Mouse (Mus musculus) retina, embryonic 14.5 days (tissue): ENCODE measurements at regions not wholly inside any gene's neighbourhood (a gene's known extent, or its start where the extent isn't known, plus 50 kb on each side); places are given as distances from the start of the nearest gene placed in this dataset.
"Not testable (repeated sequence)": the region's sequence is repeated elsewhere in the genome, so short reads cannot be mapped to it uniquely, and the experiment has no call there.

Experiments
- DNase-seq: peaks from one replicate; pipeline ENCODE4 v3.0.0-alpha.2; 2015; ENCODE audit warnings: low spot score

GRCm38 (mm10) chr15:87818566-87818965 is 274.5 kb downstream of the Fam19a5 start:
- no peak for DNase-seq

DNA sequence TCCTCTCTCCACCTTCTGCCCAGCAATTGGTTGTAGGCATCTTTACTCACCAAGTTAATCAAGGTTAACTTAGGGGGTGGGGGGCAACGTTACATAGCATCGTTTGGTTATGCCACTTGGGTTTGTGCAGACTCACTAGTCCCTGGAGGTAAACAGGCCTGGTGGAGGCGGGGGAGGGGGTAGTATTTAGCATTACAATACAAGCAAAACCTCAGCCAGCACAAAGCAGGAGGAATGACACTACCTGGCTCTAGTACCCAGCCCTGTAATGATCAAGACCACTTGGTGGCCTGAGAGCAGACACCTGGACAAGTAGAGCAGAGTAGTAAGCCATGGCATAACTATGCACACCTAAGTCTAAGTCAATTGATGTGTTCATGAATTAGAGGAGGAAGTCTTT is 298.0 kb downstream of the Fam19a5 start:
- no peak for DNase-seq

GRCm38 (mm10) chr15:87859069-87859468 is 315.0 kb downstream of the Fam19a5 start:
- DNase-seq: no peak

DNA sequence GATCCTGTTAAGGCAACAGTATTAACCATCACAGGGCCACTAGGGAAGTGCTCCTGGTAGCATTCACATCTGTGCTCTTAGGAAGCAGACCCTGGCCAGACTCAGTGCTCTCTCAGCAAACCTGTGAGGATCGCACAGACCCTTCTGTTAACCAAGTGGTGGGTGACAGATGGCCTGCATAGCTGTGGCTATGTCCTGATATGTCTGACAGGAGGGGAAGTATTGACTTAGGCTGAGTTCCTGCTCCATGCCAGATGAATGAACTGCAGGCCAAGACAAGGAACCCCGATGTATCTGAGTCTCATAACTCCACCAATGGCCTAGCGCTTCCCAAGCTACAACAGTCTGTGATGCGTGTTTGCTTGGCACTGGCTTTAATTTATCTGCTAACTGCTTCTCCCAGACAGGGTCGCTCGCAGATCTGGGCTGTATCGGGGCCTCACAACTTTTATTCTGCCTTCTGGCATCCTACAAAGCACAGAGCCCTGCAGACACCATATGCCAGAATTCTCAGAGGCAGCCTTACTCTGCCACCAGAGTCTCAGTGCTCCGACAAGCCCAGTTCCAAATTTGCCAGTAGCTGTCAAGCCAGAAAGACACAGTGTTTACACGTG is 332.3 kb downstream of the Fam19a5 start:
- no peak for DNase-seq

GRCm38 (mm10) chr15:87890903-87891302 is 346.8 kb downstream of the Fam19a5 start:
- no peak for DNase-seq

- DNase-seq: not testable (repeated sequence)
These were observed 350.8 kb downstream of the Fam19a5 start for GRCm38 (mm10) chr15:87894866-87895265.

DNA sequence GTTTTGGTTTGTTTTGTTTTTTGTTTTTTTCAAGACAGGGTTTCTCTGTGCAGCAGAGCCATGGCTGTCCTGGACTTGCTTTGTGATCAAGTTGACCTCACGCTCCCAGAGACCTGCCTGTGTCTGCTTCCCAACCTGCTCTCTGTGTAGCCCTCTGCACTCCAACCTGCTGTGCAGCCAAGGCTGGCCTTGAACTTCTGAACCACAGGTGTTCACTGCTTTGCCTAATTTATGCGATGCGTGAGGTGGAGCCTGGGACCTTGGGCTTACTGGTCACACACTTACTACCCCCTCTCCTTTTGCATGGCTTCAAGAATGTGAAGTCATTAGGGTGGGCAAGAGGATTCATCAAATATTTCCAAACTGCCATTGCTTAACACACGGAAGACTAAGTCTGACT is 354.6 kb downstream of the Fam19a5 start:
- DNase-seq: no peak

GRCm38 (mm10) chr15:87904436-87904835 is 360.3 kb downstream of the Fam19a5 start:
- no peak for DNase-seq

DNA sequence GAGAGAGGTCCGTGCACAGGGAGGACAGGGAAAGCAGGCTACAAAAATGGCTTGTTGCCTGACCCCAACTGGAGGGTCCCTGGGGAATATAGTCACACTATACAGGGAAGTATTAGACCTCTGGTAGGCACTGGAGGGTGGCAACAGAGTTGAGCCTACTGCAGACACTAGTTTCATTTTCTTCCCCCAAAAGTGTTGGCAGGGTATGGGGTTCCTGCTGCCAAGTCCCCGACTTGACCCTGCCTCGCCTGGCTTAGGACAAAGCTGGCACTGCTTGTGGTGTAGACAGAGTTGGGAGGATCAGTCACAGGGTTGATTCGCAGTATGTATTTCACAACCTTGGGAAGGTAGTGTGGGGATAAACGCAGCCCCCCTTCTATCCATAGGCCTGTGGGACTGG is 362.2 kb downstream of the Fam19a5 start:
- no peak for DNase-seq

GRCm38 (mm10) chr15:87922091-87922490 is 378.0 kb downstream of the Fam19a5 start:
- no peak for DNase-seq

DNA sequence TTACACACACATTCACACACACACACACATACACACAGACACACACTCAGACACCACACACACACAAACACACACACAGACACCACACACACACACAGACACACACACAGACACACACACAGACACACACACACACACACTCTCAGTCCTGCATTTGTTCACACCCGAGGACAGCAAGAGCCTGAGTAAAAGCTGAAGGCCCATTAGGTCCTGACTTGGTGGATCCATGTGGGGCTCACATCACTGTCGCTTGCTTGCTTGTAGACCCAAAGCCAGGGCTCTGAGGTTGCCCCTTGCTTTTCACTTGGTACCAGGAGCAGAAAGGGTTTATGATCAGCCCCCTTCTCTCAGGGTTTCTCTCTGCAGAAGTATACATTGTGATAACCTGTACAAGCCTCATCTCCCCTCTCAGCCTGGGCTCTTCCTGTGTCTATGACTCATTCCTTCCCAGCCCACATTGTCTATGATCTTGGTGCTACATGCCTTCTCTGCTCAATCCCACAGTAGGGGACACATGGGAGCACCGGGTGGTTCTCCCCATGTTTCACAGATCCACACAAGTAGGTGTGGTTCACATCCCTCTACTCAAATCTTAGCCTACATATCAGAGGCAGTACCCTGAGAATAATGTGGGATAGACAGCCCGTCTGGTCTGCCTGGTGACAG is 378.8 kb downstream of the Fam19a5 start:
- no peak for DNase-seq

DNA sequence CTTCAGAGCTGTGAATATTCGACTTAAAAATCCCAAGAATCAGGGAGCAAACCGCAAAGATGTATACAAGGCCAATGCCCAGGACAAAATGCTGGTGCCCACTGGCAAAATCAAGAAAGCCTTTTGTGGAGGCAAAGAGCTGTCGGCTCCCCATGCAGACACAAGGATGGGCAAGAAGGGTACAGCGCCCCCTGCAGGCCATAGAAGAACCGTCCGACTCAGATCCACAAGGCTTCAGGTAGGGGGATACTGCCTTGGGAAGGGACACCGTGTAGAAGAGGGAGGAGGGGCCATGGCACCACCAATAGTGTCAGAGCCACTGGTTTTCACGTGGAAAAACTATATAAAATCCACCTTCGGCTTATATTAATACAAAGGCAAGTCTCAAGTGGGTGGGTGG is 379.8 kb downstream of the Fam19a5 start:
- DNase-seq: peak; percentile 27

- peak; percentile 40 for DNase-seq
These were observed 391.9 kb downstream of the Fam19a5 start for GRCm38 (mm10) chr15:87936041-87936440.

DNA sequence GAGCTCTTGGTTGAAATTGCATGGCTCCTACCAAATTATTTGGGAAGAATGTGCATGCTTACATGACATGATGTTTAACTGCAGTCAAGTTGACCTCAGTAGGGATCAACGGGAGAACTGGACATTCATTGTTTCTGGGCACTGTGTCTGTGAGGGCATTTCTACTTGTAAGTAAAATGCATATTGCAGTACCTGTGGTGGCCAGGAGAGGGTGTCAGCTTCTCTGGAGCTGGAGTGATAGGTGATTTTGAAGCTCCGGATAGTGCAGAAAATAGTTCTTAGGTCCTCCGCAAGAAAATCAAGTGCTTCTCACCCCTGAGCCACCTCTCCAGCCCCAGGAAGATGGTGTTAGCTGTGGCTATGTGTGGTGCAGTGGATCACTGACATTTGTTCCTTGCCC is 396.7 kb downstream of the Fam19a5 start:
- peak; percentile 76 for DNase-seq

GRCm38 (mm10) chr15:87952531-87952930 is 408.4 kb downstream of the Fam19a5 start:
- DNase-seq: no peak

DNA sequence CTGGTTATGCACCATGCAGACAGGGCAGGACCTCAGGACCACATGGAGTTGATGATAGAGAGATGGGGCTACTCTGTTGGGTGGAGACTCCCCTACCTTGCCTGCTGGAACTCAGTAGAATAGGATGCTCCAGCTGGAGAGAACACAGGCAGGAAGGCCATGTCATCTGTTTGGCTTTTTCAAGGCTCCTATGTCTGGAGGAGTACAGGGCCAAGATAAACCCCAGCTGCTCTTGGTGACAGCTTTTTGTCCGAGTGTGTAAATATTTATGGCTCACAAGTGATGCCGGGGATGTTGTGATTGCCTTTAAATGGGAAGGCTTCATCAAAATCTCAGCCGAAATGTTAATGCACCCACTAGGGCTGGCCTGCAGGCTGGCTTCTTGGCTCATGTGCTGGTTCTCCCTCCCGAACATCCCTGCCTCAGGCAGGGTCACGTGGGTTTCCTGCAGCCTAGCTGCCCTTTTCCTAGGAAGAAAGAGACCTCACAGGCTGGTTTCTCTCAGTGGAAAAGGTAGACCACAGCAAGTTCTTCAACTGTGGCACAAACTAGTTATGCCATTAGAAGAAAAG is 411.7 kb downstream of the Fam19a5 start:
- no peak for DNase-seq

DNA sequence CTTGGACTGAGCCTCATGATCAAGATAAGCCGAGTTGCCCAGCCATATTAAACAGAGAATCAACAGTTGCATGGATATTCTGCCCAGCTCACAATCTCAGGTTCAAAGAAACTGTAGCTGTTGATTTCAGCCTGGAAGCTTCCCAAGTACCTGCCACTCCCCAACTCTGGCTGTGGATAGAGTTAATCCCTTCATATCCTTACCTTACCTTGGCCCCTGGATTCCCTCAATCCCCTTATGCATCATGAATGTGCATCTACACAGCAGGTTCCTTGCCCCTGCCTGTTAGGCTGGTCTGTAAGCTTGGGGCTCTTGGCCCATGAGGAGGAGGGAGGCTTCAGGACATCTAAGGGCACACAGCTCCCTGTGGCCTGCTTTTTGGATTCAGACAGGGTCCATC is 414.8 kb downstream of the Fam19a5 start:
- DNase-seq: no peak

- no peak for DNase-seq
These were observed 428.5 kb downstream of the Fam19a5 start for GRCm38 (mm10) chr15:87972641-87973040.

DNA sequence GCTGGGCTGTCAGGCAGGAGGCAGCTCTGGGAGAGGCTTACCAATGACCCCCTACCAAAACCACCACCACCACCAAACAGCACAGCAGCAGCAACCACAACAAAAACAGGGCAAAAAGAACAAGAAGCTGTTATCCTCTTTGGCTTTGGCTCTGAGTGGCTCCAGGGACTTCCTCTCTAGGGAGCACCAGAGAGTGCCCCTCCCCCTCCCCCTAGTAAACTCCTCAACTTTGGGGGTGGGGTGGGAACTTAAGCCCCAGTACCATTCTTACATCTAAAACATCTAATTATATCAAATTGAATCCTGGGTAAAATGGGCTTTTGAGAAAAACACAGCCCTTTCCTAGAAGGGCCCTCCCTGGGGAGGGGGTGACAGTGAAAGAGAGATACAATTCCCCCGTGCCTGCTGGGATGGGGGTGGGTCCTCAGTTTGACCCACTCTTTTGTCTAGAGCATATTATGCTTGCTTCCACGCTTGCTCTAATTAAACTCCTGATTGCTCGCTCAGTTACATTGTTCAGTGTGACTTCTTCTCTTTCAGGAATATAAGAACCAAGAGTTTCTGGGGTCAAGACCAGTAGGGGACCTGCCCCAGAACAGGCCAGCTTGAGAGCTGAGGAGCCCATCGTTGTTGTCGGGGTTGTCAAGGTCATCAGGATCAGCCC is 443.4 kb downstream of the Fam19a5 start:
- peak; percentile 55 for DNase-seq

DNA sequence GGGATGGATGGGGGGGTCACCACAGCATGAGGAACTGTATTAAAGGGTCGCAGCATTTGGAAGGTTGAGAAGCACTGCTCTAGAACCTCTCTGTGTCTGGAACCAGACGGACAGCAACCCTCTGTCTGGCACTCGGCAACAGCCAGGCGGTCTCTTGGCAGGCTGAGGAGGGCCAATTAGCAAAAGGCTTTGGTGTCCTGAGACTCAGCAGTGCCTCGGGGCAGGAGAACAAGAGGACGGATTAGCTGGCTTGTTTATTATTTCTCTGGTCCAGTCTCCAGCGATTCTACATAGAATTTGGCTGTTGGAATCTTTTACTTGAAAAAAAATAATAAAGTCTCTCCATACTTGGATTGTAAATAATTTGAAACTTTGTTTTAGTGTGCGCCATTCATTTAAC is 450.4 kb downstream of the Fam19a5 start:
- DNase-seq: peak; percentile 11

DNA sequence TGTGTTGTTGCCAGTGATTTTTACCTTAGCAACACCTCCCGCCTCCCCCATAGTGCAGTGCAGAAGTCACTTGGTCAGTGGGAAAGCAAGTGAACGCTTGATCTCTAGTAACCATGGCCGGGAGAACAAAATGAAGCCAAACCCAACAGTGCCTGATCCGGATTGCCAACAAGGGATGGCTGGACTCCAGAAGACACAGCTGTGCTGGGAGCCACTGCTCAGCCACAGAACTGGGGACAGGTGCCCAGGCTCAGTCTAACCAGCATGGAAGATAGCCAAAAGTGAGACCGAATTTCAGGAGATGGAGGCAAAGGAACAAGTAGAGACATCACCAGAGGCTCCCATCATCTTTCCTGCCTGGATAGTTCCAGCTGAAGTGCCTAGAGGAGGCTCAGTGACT is 473.0 kb downstream of the Fam19a5 start:
- no peak for DNase-seq

DNA sequence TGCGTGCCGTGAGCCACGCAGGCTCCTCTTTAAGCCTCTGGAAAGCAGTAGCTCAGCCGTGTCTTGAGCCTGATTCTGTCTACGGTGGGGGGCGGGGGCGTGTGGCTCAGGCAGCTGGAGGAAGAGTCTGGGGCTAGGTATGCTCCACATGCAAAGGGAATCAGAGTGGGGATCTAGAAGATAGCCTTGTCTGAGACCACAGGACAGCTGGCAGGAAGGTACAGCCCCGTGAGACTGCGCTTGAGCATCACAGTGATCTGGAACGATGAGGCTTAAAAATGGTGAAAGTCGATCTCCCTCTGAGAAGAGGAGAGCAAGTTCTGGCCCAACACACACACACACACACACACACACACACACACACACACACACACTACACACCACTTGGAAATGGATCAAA is 488.7 kb downstream of the Fam19a5 start:
- DNase-seq: no peak

GRCm38 (mm10) chr15:88033725-88034124 is 489.6 kb downstream of the Fam19a5 start:
- peak; percentile 11 for DNase-seq
